Mouse (Mus musculus) T-helper 17 cell (primary cell): ENCODE results near the gene Zscan12.
"Not testable (repeated sequence)": the region's sequence is repeated elsewhere in the genome, so short reads cannot be mapped to it uniquely, and the experiment has no call there.

ENCODE experiments used
- in situ Hi-C, 2 experiments: fragments of 300-600 bp; cut with MboI, MseI; formaldehyde crosslinking; loops; 1 replicate in 1 of 2; 2 replicates in 1 of 2; pipeline ENCODE4 v1.15.1; 2025; ENCODE audit warnings: high pct_unique_total_duplicates in 2 of 2

The Zscan12 gene

GRCm38 (mm10) chr13:21362621-21363248, at the start of gene Zscan12:
Zscan12 (plus strand) TSS chr13:21362820.
- in situ Hi-C loops = no loop called here

GRCm38 (mm10) chr13:21312854-21313253, 49.8 kb upstream of the Zscan12 start:
- in situ Hi-C loops = no loop called here

- in situ Hi-C loops = no loop called here
These were observed 48.7 kb upstream of the Zscan12 start for GRCm38 (mm10) chr13:21313903-21314302.

GRCm38 (mm10) chr13:21320262-21320661, 42.4 kb upstream of the Zscan12 start:
- in situ Hi-C loops = loop anchor here (5.0 to 10.0 kb wide), 3 partner anchors 75 to 672 kb away; no protein-coding TSS in a partner anchor

- in situ Hi-C loops = loop anchor here (5.0 to 10.0 kb wide), 3 partner anchors 77 to 670 kb away; no protein-coding TSS in a partner anchor
These were observed 40.6 kb upstream of the Zscan12 start for GRCm38 (mm10) chr13:21321890-21322494.

GRCm38 (mm10) chr13:21322509-21323375, 39.9 kb upstream of the Zscan12 start:
- in situ Hi-C loops = loop anchor here (5.0 to 10.0 kb wide), 3 partner anchors 78 to 670 kb away; no protein-coding TSS in a partner anchor

GRCm38 (mm10) chr13:21323405-21323804, 39.2 kb upstream of the Zscan12 start:
- in situ Hi-C loops = loop anchor here (5.0 to 10.0 kb wide), 3 partner anchors 79 to 669 kb away; no protein-coding TSS in a partner anchor

GRCm38 (mm10) chr13:21326191-21326590, 36.4 kb upstream of the Zscan12 start:
- in situ Hi-C loops = loop anchor here in 1 of 2 experiments (5.0 to 10.0 kb wide), 3 partner anchors 44 to 359 kb away; no protein-coding TSS in a partner anchor

- in situ Hi-C loops = loop anchor here in 1 of 2 experiments (5.0 to 10.0 kb wide), 3 partner anchors 44 to 358 kb away; no protein-coding TSS in a partner anchor
These were observed 35.9 kb upstream of the Zscan12 start for GRCm38 (mm10) chr13:21326657-21327211.

GRCm38 (mm10) chr13:21327424-21327823, 35.2 kb upstream of the Zscan12 start:
- in situ Hi-C loops = loop anchor here in 1 of 2 experiments (5.0 to 10.0 kb wide), 3 partner anchors 45 to 357 kb away; no protein-coding TSS in a partner anchor

GRCm38 (mm10) chr13:21346610-21347009, 16.0 kb upstream of the Zscan12 start, which contains the start of gene Olfr1367:
Olfr1367 (plus strand) TSS chr13:21346910.
- in situ Hi-C loops = loop anchor here in 1 of 2 experiments (10.0 kb wide), 1 partner anchor 1698 kb away; no protein-coding TSS in a partner anchor

- in situ Hi-C loops = no loop called here
These were observed 12.0 kb upstream of the Zscan12 start for GRCm38 (mm10) chr13:21350593-21350992.

GRCm38 (mm10) chr13:21363719-21364118, 1.1 kb downstream of the Zscan12 start:
- in situ Hi-C loops = no loop called here

- in situ Hi-C loops = no loop called here
These were observed 4.0 kb downstream of the Zscan12 start for GRCm38 (mm10) chr13:21366635-21367034.

- in situ Hi-C loops = no loop called here
These were observed 10.1 kb downstream of the Zscan12 start for GRCm38 (mm10) chr13:21372700-21373099.

GRCm38 (mm10) chr13:21377773-21378172, 15.2 kb downstream of the Zscan12 start:
- in situ Hi-C loops = no loop called here

- in situ Hi-C loops = no loop called here
These were observed 32.6 kb downstream of the Zscan12 start for GRCm38 (mm10) chr13:21395211-21395610.

- in situ Hi-C loops = no loop called here
These were observed 33.0 kb downstream of the Zscan12 start for GRCm38 (mm10) chr13:21395623-21396022.

- in situ Hi-C loops = not testable (repeated sequence)
These were observed 33.4 kb downstream of the Zscan12 start for GRCm38 (mm10) chr13:21396048-21396447.

- in situ Hi-C loops = no loop called here
These were observed 34.9 kb downstream of the Zscan12 start for GRCm38 (mm10) chr13:21397486-21397885.

- in situ Hi-C loops = loop anchor here in 1 of 2 experiments (5.0 kb wide), 1 partner anchor 56 kb away; no protein-coding TSS in a partner anchor
These were observed 38.5 kb downstream of the Zscan12 start for GRCm38 (mm10) chr13:21401166-21401565.
